Mouse (Mus musculus): ENCODE results near the gene Snf8. TPM values are rescaled to one million over a fixed set of nuclear protein-coding genes. Genes with fewer than 3 reads are reported as not detected.
A peak's percentile ranks its signal among the peaks of the same experiment; 100 is the strongest.

The Snf8 gene
- polyA plus RNA-seq (2015; fragmentation: Nextera tagmentation; extraction: Ambion mirVana), result 95.5 and 107 TPM in 2 replicates

DNA sequence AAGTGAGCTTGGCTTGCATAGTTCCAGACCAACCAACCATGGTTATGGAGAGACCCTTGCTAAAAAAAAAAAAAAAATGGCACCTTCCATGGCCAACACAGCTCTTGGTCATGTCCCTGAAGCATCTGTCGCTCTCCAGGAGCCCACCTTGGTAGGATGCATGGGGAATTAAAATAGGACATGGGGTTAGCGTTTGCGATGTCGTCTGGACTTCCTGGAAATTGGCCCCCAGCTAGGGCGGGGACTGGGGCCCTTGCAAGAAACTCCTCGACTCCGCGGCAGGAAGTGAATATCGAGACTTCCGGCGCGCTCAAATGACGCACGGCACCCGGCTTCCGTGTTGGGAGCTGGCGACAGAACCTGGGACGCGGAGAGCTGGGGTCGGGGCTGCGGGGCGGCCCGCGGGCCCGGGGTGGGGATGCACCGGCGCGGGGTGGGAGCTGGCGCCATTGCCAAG is at the start of gene Snf8:
Snf8 (plus strand) TSS at position 290 of the 457 bp plus-strand sequence.
- peak; percentile 37; the same call in 1 of the 2 replicates for ATAC-seq (ENCODE audit: insufficient number of reproducible peaks, insufficient read depth, low FRiP score, low TSS enrichment, low read depth)
- Histone ChIP-seq H3K4me1 (peaks cover 13% of the 10 kb centered on the region), H3K9me3 (no peaks in the 10 kb centered on the region), H3K27ac (peak within 1 kb of the TSS; percentile 30; the same call in 1 of the 2 replicates), H3K36me3 (peaks cover 24% of the 10 kb centered on the region), H3K27me3 (0 out of 2 replicates have a peak, but pooled peaks cover 6% of the 10 kb centered on the region), H3K4me2 (peak within 1 kb of the TSS; percentile 94), H3K9ac (peak within 1 kb of the TSS; percentile 89), H3K4me3 (peak within 1 kb of the TSS; percentile 90)
- WGBS, result under 1% methylated on average over 29 of the region's 29 CpGs

DNA sequence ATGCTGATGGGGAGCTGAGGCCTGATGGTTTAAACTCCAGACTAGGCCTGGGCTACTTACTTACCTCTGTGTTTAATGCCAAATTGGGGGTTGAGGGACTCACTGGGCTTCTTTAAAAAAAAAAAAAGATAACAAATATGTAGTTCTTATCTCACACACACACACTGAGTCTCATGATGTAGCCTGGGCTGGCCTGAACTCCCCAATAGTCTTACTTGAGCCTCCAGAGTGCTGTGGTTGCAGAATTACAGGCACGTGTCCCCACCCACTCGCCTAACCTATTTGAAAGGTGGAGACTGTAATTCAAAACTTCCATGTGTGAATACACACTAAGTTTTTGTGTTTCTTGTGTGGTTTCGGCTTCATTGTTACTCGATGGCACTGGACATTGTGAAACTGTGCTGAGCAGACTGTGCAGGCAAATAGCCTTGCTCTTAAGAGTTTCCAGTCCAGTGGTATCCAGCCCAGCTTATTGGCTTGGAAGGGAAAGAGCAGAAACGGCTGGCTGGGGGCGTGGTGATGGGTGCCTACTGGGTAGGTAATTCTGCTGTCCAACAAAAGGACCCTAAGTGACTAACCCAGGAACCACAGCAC is 46.7 kb upstream of the Snf8 start:
- no peak overlapping the region for H3K4me3 ChIP-seq
- no peaks in the 10 kb centered on the region for H3K27me3 ChIP-seq
- no peaks in the 10 kb centered on the region for H3K9me3 ChIP-seq
- 57% methylated on average over 6 of the region's 6 CpGs for WGBS
- 0 out of 2 replicates have a peak overlapping the region, but pooled peaks have one; percentile 40 for H3K9ac ChIP-seq
- H3K4me1 ChIP-seq, result peaks cover 75% of the 10 kb centered on the region
- peak overlapping the region; percentile 34 for H3K4me2 ChIP-seq
- peak overlapping the region; percentile 95 for H3K27ac ChIP-seq
- ATAC-seq (ENCODE audit: insufficient number of reproducible peaks, insufficient read depth, low FRiP score, low TSS enrichment, low read depth), result no peak
- peaks cover 6% of the 10 kb centered on the region; the same call in 1 of the 2 replicates for H3K36me3 ChIP-seq

DNA sequence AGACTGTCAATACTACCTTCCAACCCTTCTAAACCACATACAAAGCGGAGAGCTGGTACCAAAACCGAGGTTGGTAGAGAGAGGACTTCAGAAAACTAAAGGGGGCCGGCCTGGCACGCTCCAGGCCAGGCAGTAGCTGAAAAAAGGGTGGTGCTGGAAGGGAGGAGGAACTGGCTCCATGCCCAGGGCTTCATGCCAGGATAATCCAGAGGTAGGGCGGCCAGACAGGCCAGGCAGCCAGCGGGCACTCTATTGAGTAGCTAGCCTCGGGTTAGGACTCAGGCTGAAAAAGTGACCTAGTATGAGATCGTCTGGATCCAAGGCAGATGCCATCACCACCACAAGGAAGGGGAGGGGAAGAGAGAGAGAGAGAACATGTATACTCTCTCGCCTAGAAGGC is 46.2 kb upstream of the Snf8 start:
- H3K27me3 ChIP-seq, result no peaks in the 10 kb centered on the region
- no peak overlapping the region for H3K4me3 ChIP-seq
- peak overlapping the region; percentile 95 for H3K27ac ChIP-seq
- H3K36me3 ChIP-seq, result peaks cover 6% of the 10 kb centered on the region; the same call in 1 of the 2 replicates
- no peaks in the 10 kb centered on the region for H3K9me3 ChIP-seq
- peaks cover 75% of the 10 kb centered on the region for H3K4me1 ChIP-seq
- H3K4me2 ChIP-seq, result peak overlapping the region; percentile 34
- 0 out of 2 replicates have a peak, but pooled peaks have one; percentile 44 for ATAC-seq (ENCODE audit: insufficient number of reproducible peaks, insufficient read depth, low FRiP score, low TSS enrichment, low read depth)
- 39% methylated on average over 9 of the region's 9 CpGs for WGBS
- H3K9ac ChIP-seq, result peak overlapping the region; percentile 40; the same call in 1 of the 2 replicates

GRCm38 (mm10) chr11:95989864-95990263 is 44.8 kb upstream of the Snf8 start:
- Histone ChIP-seq H3K4me1 (peaks cover 76% of the 10 kb centered on the region), H3K27ac (peak overlapping the region; percentile 95), H3K4me2 (peak overlapping the region; percentile 86), H3K9me3 (no peaks in the 10 kb centered on the region), H3K9ac (peak overlapping the region; percentile 52), H3K4me3 (peak overlapping the region; percentile 47), H3K36me3 (peaks cover 16% of the 10 kb centered on the region), H3K27me3 (no peaks in the 10 kb centered on the region)
- ATAC-seq (ENCODE audit: insufficient number of reproducible peaks, insufficient read depth, low FRiP score, low TSS enrichment, low read depth), result no peak
- WGBS, result 25% methylated on average over 8 of the region's 8 CpGs

DNA sequence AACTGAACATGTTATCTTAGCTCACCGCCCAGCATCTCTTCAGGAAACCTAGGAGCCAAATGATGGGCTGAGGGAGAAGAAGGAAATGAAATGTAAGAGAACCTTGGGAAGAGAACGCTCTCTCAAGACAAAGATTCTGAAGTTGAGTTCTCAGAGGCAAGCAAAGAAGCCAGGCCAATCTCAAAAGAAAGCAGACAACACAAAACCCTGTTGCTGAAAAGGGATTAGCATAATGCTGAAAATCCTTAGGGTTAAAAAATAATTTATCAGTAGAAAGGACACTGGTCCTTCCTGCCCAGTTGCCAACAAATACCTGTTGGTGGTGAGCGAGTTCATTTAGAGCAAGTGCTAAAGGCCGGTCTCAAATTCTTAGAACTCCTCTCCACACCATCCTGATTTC is 44.3 kb upstream of the Snf8 start:
- Histone ChIP-seq H3K4me1 (peaks cover 76% of the 10 kb centered on the region), H3K36me3 (peaks cover 19% of the 10 kb centered on the region), H3K27ac (peak overlapping the region; percentile 95), H3K27me3 (no peaks in the 10 kb centered on the region), H3K9me3 (no peaks in the 10 kb centered on the region), H3K9ac (peak overlapping the region; percentile 82), H3K4me3 (peak overlapping the region; percentile 47), H3K4me2 (peak overlapping the region; percentile 86)
- no peak for ATAC-seq (ENCODE audit: insufficient number of reproducible peaks, insufficient read depth, low FRiP score, low TSS enrichment, low read depth)
- 29% methylated on average over 4 of the region's 4 CpGs for WGBS

GRCm38 (mm10) chr11:95990886-95991708 is 43.6 kb upstream of the Snf8 start:
- under 1% methylated on average over 45 of the region's 49 CpGs for WGBS
- peak overlapping the region; percentile 47 for H3K4me3 ChIP-seq
- ATAC-seq (ENCODE audit: insufficient number of reproducible peaks, insufficient read depth, low FRiP score, low TSS enrichment, low read depth), result peak; percentile 68
- peak overlapping the region; percentile 86 for H3K4me2 ChIP-seq
- H3K36me3 ChIP-seq, result peaks cover 24% of the 10 kb centered on the region
- H3K9me3 ChIP-seq, result no peaks in the 10 kb centered on the region
- H3K9ac ChIP-seq, result peak overlapping the region; percentile 82
- H3K27me3 ChIP-seq, result no peaks in the 10 kb centered on the region
- H3K4me1 ChIP-seq, result peaks cover 74% of the 10 kb centered on the region
- H3K27ac ChIP-seq, result peak overlapping the region; percentile 95

DNA sequence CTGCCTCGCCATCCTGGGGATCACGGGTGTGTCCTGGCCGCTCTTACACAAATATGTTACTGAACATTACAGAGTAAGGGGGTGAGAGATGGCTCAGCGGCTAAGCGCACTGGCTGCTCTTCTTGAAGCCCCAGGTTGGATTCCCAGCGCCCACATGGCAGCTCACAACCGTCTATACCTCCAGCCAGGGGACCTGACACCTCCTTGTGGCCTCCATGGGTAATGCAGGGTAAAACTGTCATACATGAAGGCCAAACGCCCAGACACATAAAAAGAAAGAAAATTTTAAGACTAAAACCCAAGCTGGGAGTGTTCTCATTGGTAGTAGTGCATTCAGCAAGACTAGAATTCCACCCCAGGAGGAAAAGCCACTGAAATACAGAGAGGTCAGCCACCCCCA is 40.5 kb upstream of the Snf8 start:
- no peaks in the 10 kb centered on the region for H3K27me3 ChIP-seq
- H3K9ac ChIP-seq, result no peak overlapping the region
- ATAC-seq (ENCODE audit: insufficient number of reproducible peaks, insufficient read depth, low FRiP score, low TSS enrichment, low read depth), result no peak
- H3K4me3 ChIP-seq, result no peak overlapping the region
- no peak overlapping the region for H3K4me2 ChIP-seq
- H3K27ac ChIP-seq, result peak overlapping the region; percentile 95
- WGBS, result 96% methylated on average over 8 of the region's 8 CpGs
- H3K9me3 ChIP-seq, result no peaks in the 10 kb centered on the region
- H3K36me3 ChIP-seq, result peaks cover 29% of the 10 kb centered on the region
- H3K4me1 ChIP-seq, result peaks cover 58% of the 10 kb centered on the region

- no peak for ATAC-seq (ENCODE audit: insufficient number of reproducible peaks, insufficient read depth, low FRiP score, low TSS enrichment, low read depth)
- Histone ChIP-seq H3K36me3 (no peaks in the 10 kb centered on the region), H3K4me3 (peak overlapping the region; percentile 87), H3K27ac (peak overlapping the region; percentile 71), H3K27me3 (no peaks in the 10 kb centered on the region), H3K4me2 (peak overlapping the region; percentile 85), H3K9me3 (no peaks in the 10 kb centered on the region), H3K4me1 (peaks cover 45% of the 10 kb centered on the region), H3K9ac (peak overlapping the region; percentile 70)
- WGBS, result under 1% methylated on average over 12 of the region's 12 CpGs
Measured at GRCm38 (mm10) chr11:96003100-96003900, 31.4 kb upstream of the Snf8 start.

- peak overlapping the region; percentile 85 for H3K4me2 ChIP-seq
- H3K9ac ChIP-seq, result peak overlapping the region; percentile 97
- ATAC-seq (ENCODE audit: insufficient number of reproducible peaks, insufficient read depth, low FRiP score, low TSS enrichment, low read depth), result no peak
- H3K4me1 ChIP-seq, result peaks cover 42% of the 10 kb centered on the region
- no peaks in the 10 kb centered on the region for H3K9me3 ChIP-seq
- H3K27ac ChIP-seq, result peak overlapping the region; percentile 99
- under 1% methylated on average over 28 of the region's 32 CpGs for WGBS
- no peaks in the 10 kb centered on the region for H3K36me3 ChIP-seq
- peak overlapping the region; percentile 87 for H3K4me3 ChIP-seq
- no peaks in the 10 kb centered on the region for H3K27me3 ChIP-seq
Measured at GRCm38 (mm10) chr11:96003969-96004792, 30.5 kb upstream of the Snf8 start.

- peak; percentile 12; the same call in 1 of the 2 replicates for ATAC-seq (ENCODE audit: insufficient number of reproducible peaks, insufficient read depth, low FRiP score, low TSS enrichment, low read depth)
Measured at GRCm38 (mm10) chr11:96004793-96005402, 29.8 kb upstream of the Snf8 start.

More at GRCm38 (mm10) chr11:96004793-96005402, 29.8 kb upstream of the Snf8 start:
- Histone ChIP-seq H3K27ac (peak overlapping the region; percentile 99), H3K9ac (peak overlapping the region; percentile 97), H3K27me3 (no peaks in the 10 kb centered on the region), H3K4me2 (peak overlapping the region; percentile 85), H3K4me3 (peak overlapping the region; percentile 87), H3K9me3 (no peaks in the 10 kb centered on the region), H3K36me3 (no peaks in the 10 kb centered on the region), H3K4me1 (peaks cover 39% of the 10 kb centered on the region)
- under 1% methylated on average over 50 of the region's 57 CpGs for WGBS
